Mouse (Mus musculus): Measurements from ENCODE around the gene Dpf2. TPM values are rescaled to one million over a fixed set of nuclear protein-coding genes. Genes with fewer than 3 reads are reported as not detected.

Dpf2 gene
- polyA plus RNA-seq, 1 experiment from 2014 or later: 179 TPM

DNA sequence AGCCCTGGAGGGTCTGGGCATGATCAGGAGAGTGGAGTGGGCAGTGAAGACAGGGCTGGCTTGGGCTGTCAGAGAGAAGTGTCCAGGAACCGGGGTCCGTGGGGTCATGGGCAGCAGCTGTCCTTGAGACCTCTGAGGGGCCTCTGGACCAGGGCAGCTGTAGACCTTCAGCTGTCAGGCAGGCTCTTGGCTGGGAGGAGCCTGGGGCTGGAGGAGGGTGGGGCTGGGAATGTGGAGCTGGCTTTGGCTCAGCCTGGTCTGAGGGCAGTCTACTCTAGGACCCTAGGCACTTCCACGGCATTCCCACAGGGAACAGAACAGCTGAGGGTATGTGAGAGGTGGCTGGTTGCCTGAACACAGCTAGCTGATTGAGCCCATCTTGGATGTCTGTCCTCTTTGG lies 22.5 kb upstream of the Dpf2 start:
- no peak for ATAC-seq (ENCODE audit: insufficient number of reproducible peaks, insufficient read depth, low FRiP score, low TSS enrichment, low read depth)
- no peak overlapping the region for H3K4me2 ChIP-seq
- no peaks in the 10 kb centered on the region for H3K9me3 ChIP-seq
- H3K27ac ChIP-seq: no peak overlapping the region
- H3K4me3 ChIP-seq: no peak overlapping the region
- no peak overlapping the region for H3K9ac ChIP-seq
- no peaks in the 10 kb centered on the region for H3K27me3 ChIP-seq
- H3K36me3 ChIP-seq: peaks cover 11% of the 10 kb centered on the region
- WGBS: 46% methylated on average over 3 of the region's 3 CpGs
- peaks cover 22% of the 10 kb centered on the region for H3K4me1 ChIP-seq

DNA sequence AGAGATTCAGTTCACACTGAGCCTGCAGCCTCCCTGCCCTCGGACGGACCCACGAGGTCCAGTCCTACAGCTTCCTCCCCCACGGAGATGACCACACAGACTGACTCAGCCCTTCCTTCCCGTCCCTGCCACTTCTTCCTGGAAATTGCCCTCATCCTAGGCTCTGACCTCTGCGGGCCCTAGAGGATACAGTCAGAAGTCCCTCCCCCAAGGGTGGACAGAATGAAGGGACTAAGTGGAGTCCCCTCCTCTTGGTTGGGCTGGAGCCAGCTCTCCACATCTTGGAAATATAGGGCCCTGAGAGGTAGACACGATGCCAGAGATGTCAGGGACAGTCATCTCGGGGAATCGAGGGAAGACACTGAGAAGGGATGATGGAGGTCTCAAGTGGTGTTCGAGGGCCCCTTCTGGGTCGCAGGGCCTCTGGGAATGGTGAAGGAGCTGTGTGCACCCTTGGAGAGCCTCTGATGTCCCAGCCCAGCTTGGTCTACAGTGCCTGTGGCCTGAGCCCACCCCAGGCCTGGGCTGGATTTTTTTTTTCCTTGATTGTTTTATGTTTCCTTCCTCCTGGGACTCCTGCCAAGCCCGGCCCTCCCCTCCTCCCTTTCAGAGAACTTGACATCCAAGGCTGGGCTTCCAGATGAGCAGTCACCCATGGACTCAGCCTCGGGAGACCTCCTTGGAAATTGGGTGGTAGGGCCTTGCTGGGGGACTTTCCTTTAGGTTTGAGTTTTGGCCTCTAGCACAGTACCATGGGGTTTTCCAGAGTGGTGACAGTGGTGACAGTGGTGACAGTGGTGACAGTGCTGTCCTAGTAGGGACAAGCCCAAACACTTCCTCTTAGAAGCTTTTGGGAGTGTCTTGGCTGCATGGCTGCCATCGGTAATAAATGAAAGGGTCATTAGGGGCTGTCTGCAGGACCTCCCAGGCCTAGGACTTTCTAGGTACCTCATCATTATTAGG lies 17.1 kb upstream of the Dpf2 start:
- WGBS: 72% methylated on average over 14 of the region's 14 CpGs
- H3K4me3 ChIP-seq: no peak overlapping the region
- 0 out of 2 replicates have a peak overlapping the region, but pooled peaks have one; percentile 11 for H3K9ac ChIP-seq
- H3K4me1 ChIP-seq: peaks cover 41% of the 10 kb centered on the region
- no peaks in the 10 kb centered on the region for H3K9me3 ChIP-seq
- H3K4me2 ChIP-seq: no peak overlapping the region
- no peak for ATAC-seq (ENCODE audit: insufficient number of reproducible peaks, insufficient read depth, low FRiP score, low TSS enrichment, low read depth)
- no peaks in the 10 kb centered on the region for H3K36me3 ChIP-seq
- H3K27me3 ChIP-seq: peaks cover 11% of the 10 kb centered on the region
- peak overlapping the region; percentile 28; the same call in 1 of the 2 replicates for H3K27ac ChIP-seq

DNA sequence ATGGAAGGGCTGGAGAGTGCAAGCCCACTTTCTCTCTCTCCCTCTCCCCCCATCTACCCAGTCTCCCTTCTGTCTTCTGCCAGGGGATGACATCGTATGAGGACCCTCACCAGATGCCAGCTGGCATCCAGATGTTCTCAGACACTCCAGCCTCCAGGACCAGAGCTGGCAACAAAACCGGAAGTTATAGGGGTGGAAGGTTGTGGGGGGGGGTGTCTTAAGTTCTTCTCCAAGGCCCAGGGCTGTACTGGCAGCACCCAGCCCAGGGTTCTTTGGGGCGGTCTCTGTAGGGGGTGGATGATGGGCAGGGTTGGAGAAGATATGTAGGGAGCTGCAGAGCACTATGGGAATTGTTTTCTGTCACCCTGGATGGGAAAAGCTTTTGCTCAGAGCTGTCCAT lies 15.7 kb upstream of the Dpf2 start:
- 47% methylated on average over 3 of the region's 3 CpGs for WGBS
- ATAC-seq (ENCODE audit: insufficient number of reproducible peaks, insufficient read depth, low FRiP score, low TSS enrichment, low read depth): no peak
- peak overlapping the region; percentile 51 for H3K27ac ChIP-seq
- H3K9me3 ChIP-seq: no peaks in the 10 kb centered on the region
- peaks cover 48% of the 10 kb centered on the region for H3K4me1 ChIP-seq
- peaks cover 11% of the 10 kb centered on the region for H3K27me3 ChIP-seq
- H3K4me3 ChIP-seq: no peak overlapping the region
- no peak overlapping the region for H3K4me2 ChIP-seq
- H3K36me3 ChIP-seq: no peaks in the 10 kb centered on the region
- 0 out of 2 replicates have a peak overlapping the region, but pooled peaks have one; percentile 21 for H3K9ac ChIP-seq

DNA sequence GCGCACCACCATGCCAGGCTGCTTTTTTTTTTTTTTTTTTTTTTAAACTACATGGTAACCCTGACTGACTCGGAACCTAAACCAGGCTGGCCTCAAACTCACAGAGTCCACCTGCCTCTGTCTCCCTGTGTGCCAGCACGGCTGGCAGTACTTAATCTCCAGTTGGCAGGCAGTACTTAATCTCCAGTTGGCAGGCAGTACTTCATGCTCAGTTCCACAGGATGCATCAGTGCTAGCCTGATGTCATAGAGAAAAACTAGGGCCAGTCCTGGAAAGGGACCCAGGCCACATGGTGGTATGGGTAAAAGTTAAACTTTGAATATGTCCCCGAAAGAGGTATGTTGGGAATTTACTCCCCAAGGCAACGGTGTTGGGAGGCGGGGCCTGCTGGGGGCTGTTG lies 15.3 kb upstream of the Dpf2 start:
- Histone ChIP-seq H3K36me3 (no peaks in the 10 kb centered on the region), H3K4me2 (no peak overlapping the region), H3K9me3 (no peaks in the 10 kb centered on the region), H3K27me3 (peaks cover 11% of the 10 kb centered on the region), H3K27ac (peak overlapping the region; percentile 51), H3K4me1 (peaks cover 51% of the 10 kb centered on the region), H3K4me3 (no peak overlapping the region), H3K9ac (0 out of 2 replicates have a peak overlapping the region, but pooled peaks have one; percentile 16)
- 59% methylated on average over 6 of the region's 6 CpGs for WGBS
- no peak for ATAC-seq (ENCODE audit: insufficient number of reproducible peaks, insufficient read depth, low FRiP score, low TSS enrichment, low read depth)

DNA sequence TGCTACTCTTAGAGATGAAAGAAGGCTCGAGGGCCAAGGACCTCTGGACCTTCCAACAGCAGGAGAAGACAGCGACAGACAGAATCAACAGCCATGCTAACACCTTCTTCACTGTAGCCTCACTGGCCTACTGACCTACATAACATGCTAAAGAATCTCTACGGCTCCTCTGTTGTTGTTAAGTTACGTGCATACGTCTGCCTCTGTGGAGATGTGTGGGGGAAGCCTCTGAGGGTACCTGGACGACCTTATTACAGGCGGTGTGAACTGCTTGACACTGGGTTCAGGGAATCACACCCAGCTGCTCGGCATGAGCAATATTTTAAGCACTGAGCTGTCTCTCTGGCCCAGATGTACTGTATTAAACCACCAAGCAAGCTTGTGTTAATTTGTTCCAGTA lies 14.7 kb upstream of the Dpf2 start:
- no peak for ATAC-seq (ENCODE audit: insufficient number of reproducible peaks, insufficient read depth, low FRiP score, low TSS enrichment, low read depth)
- H3K36me3 ChIP-seq: no peaks in the 10 kb centered on the region
- H3K4me1 ChIP-seq: peaks cover 51% of the 10 kb centered on the region
- no peak overlapping the region for H3K9ac ChIP-seq
- 57% methylated on average over 8 of the region's 8 CpGs for WGBS
- peaks cover 11% of the 10 kb centered on the region for H3K27me3 ChIP-seq
- H3K4me2 ChIP-seq: no peak overlapping the region
- H3K4me3 ChIP-seq: no peak overlapping the region
- H3K27ac ChIP-seq: no peak overlapping the region
- H3K9me3 ChIP-seq: no peaks in the 10 kb centered on the region

DNA sequence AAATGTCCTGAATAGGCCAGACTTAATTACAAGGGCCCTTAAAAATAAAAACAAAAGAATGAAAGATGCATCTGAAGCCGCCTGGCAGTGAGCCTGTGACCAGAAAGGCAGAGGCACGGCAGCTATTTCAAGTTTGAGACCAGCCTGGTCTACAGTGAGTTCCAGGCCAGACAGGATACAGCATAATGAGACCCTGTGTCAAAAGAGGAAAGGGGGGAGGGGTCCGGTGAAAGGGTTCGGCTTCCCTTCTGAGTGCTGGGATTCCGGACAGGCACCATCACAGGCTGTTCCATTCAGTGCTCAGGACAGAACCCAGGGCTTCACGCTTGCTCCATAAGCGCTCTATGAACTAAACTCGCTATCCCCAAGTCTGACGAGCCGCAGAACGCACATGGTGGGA lies 14.2 kb upstream of the Dpf2 start:
- ATAC-seq (ENCODE audit: insufficient number of reproducible peaks, insufficient read depth, low FRiP score, low TSS enrichment, low read depth): no peak
- H3K27me3 ChIP-seq: peaks cover 11% of the 10 kb centered on the region
- H3K4me3 ChIP-seq: no peak overlapping the region
- WGBS: 61% methylated on average over 11 of the region's 11 CpGs
- H3K9me3 ChIP-seq: no peaks in the 10 kb centered on the region
- no peak overlapping the region for H3K9ac ChIP-seq
- peaks cover 54% of the 10 kb centered on the region for H3K4me1 ChIP-seq
- no peak overlapping the region for H3K27ac ChIP-seq
- H3K36me3 ChIP-seq: no peaks in the 10 kb centered on the region
- no peak overlapping the region for H3K4me2 ChIP-seq

DNA sequence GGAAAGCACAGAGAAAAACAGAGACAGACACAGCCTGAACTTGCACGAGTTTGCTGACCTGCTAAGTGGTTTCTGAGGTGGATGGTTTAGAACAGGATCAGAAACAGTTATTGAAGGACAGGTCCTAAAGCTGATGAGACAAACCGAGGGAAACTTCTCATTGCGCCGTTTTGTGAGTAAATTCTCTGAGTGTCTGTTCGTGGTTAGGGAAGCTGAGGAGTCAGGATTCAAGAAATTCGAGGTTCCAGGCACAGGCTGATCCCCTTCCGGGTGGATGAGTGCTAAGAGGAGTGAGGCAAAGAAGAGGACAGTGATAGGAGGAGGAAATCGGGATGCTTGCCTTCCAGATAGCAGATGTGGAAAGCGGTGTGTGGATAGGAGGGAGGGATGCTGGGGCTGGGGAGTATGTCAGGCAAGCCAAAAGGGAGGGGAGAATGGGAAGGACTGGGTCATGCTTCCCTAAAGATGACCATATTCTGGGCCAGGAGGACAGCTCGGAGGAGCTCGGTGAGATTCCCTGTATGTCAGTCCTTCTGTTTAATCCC lies 12.6 kb upstream of the Dpf2 start:
- no peak for ATAC-seq (ENCODE audit: insufficient number of reproducible peaks, insufficient read depth, low FRiP score, low TSS enrichment, low read depth)
- H3K9me3 ChIP-seq: no peaks in the 10 kb centered on the region
- H3K9ac ChIP-seq: peak overlapping the region; percentile 71; the same call in 1 of the 2 replicates
- H3K4me1 ChIP-seq: peaks cover 60% of the 10 kb centered on the region
- H3K4me2 ChIP-seq: peak overlapping the region; percentile 95
- H3K27me3 ChIP-seq: peaks cover 11% of the 10 kb centered on the region
- 27% methylated on average over 11 of the region's 11 CpGs for WGBS
- H3K36me3 ChIP-seq: no peaks in the 10 kb centered on the region
- peak overlapping the region; percentile 63 for H3K4me3 ChIP-seq
- 0 out of 2 replicates have a peak overlapping the region, but pooled peaks have one; percentile 68 for H3K27ac ChIP-seq

DNA sequence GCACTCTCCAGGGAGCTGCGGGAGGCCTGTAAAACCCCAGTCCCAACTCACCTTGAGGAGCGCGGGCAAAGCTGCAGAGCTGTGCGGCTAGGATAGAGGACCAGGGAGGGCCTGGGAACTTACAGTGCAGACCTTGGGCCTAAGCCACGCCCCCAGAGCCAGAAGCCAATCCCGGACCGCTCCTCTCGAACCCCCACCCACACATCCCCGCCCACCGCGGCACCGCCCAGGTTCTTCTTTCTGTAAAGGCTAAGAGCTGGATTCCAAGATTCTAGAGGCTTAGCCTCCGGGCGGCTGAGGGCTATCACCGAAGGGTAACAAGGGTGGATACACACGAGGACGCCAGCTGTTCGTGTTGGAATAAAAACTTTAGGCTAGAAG lies 11.9 kb upstream of the Dpf2 start, which contains the start of gene Cdc42ep2:
Gene Cdc42ep2, minus strand, starts transcription at position 104 of the 381 bp plus-strand sequence.
- peaks cover 11% of the 10 kb centered on the region for H3K27me3 ChIP-seq
- peak; percentile 89 for ATAC-seq (ENCODE audit: insufficient number of reproducible peaks, insufficient read depth, low FRiP score, low TSS enrichment, low read depth)
- H3K9me3 ChIP-seq: no peaks in the 10 kb centered on the region
- H3K36me3 ChIP-seq: no peaks in the 10 kb centered on the region
- 0% methylated on average over 18 of the region's 18 CpGs for WGBS
- H3K4me3 ChIP-seq: peak within 1 kb of the TSS; percentile 63
- peak within 1 kb of the TSS; percentile 71 for H3K9ac ChIP-seq
- H3K27ac ChIP-seq: peak within 1 kb of the TSS; percentile 68
- H3K4me2 ChIP-seq: peak within 1 kb of the TSS; percentile 95
- H3K4me1 ChIP-seq: peaks cover 55% of the 10 kb centered on the region

DNA sequence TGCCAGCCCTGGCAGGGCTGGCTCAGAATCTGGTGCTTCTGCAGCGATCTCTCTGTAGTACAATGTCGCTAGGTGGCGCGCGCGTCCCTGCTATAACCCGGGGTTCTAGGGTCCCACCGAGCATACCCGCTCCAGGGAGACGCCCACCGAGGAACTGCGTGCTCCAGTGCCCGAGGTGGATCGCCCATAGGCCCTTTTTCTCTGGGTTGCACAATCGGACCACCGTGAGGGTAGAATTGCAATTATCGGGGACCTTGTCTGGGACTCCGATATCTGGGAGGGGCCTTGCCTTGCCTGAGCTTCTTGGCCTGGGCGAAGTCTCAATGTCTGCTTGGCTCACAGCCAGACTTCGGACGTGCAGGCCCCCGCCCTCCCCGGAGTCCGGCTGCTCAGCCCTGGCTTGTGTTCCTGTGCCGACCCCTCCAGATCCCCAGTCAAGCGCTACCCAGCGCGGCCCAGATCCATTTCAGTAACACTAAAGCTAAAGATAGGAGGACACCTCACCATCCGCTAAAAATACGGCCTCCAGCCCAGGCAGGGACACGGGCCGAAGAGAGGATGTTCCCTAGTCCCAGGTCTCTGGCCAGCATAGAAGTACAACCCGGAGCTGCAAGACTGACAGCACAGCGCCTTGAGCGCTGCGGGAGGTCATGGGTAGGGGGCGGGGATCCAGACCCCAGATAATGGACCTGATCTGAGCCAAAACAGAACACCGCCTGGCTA lies 11.3 kb upstream of the Dpf2 start:
- Histone ChIP-seq H3K4me1 (peaks cover 50% of the 10 kb centered on the region), H3K36me3 (no peaks in the 10 kb centered on the region), H3K4me3 (peak overlapping the region; percentile 63), H3K9ac (peak overlapping the region; percentile 71), H3K27me3 (peaks cover 11% of the 10 kb centered on the region), H3K4me2 (peak overlapping the region; percentile 95), H3K27ac (peak overlapping the region; percentile 68), H3K9me3 (no peaks in the 10 kb centered on the region)
- peak; percentile 80 for ATAC-seq (ENCODE audit: insufficient number of reproducible peaks, insufficient read depth, low FRiP score, low TSS enrichment, low read depth)
- WGBS: under 1% methylated on average over 38 of the region's 38 CpGs

DNA sequence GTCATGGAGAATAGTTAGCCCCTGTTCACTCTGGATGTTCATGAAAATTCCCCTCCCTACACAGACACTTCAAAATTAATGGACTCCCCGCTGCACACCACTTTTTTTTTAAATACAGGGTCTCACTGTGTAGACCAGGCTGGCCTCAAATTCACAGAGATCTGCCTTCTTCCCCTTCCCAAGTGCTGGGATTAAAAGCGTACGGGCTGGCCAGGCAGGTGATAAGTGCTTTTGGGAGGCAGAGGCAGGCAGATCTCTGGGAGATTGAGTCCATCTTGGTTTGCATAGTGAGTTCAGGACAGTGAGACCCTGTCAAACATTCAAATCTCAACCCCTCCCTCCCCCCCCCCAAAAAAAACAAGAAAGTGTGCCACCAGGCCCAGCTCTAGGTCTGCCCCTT lies 10.2 kb upstream of the Dpf2 start:
- ATAC-seq (ENCODE audit: insufficient number of reproducible peaks, insufficient read depth, low FRiP score, low TSS enrichment, low read depth): no peak
- 92% methylated on average over 3 of the region's 3 CpGs for WGBS
- H3K4me2 ChIP-seq: no peak overlapping the region

More for the DNA sequence above, 10.2 kb upstream of the Dpf2 start:
- Histone ChIP-seq H3K4me3 (no peak overlapping the region), H3K9ac (no peak overlapping the region), H3K27ac (no peak overlapping the region), H3K9me3 (no peaks in the 10 kb centered on the region), H3K36me3 (peaks cover 5% of the 10 kb centered on the region), H3K4me1 (peaks cover 38% of the 10 kb centered on the region), H3K27me3 (peaks cover 11% of the 10 kb centered on the region)

All from embryonic facial prominence, embryonic 13.5 days (tissue).